In the genomic region with DNA sequence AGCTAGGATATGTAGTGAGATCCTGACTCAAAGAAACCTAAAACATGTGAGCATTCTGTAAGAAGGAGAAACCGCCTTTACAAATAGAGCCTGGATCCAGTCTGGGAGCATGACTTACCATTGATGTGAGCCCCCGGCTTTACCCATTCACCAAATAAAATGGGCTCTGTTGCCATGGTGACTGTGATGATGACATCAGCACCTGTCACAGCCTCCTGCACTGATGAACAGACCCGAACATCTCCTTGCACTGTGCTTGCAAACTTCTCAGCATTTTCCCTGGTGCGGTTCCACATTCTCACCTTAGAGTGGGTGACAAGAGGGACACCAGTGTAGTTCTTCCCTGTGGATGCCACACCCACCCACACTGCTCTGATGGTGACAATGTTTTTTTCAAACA, we compare ENCODE assay signal across 29 mouse cellular contexts. TPM values are rescaled to one million over a fixed set of nuclear protein-coding genes. Genes with fewer than 3 reads are reported as not detected.
DNase-seq lines count a peak whose midpoint lies in the region; ATAC-seq and TF ChIP-seq lines count a peak whose summit lies in the region.
"Had no signal": no experiment of that assay in that cellular context is flagged by ENCODE, and none has a peak within 500 bp of the region (broad histone marks: within the 10 kb centered on the region; RNA-seq: fewer than 3 reads in every experiment).

No protein-coding gene starts in this region.

- no peak for DNase-seq in forebrain, embryonic 11.5 days (ENCODE audit: low spot score)
- DNase-seq in hindbrain, postnatal 0 days (ENCODE audit: low spot score): no peak
- DNase-seq in hindbrain, embryonic 11.5 days (ENCODE audit: low spot score): no peak
- DNase-seq in thymus, postnatal 10 days (ENCODE audit: low spot score in 2 of 2): no peak
- DNase-seq: adrenal gland, adult 8-10 months; cerebellum, adult 9-11 months; kidney, adult 9 months; kidney, postnatal 14 days; left cerebral cortex, postnatal 4 days; lung, embryonic 14.5 days; thymus, adult 2 months had no signal

- H3K36me3 ChIP-seq in forebrain, embryonic 16.5 days (ENCODE audit: control insufficient read depth, insufficient read depth): no peaks in the 10 kb centered on the region
- no peaks in the 10 kb centered on the region for H3K36me3 ChIP-seq in forebrain, embryonic 11.5 days (ENCODE audit: control insufficient read depth, insufficient read depth, low read length)
- no peaks in the 10 kb centered on the region for H3K36me3 ChIP-seq in hindbrain, postnatal 0 days (ENCODE audit: insufficient read depth, low read length)
- H3K36me3 ChIP-seq in hindbrain, embryonic 11.5 days (ENCODE audit: control insufficient read depth, insufficient read depth, low read length): no peaks in the 10 kb centered on the region
- H3K36me3 ChIP-seq in midbrain, embryonic 13.5 days: no peaks in the 10 kb centered on the region
- H3K36me3 ChIP-seq: heart, embryonic 10.5 days; limb, embryonic 15.5 days had no signal

- H3K27me3 ChIP-seq in forebrain, embryonic 16.5 days (replicated peaks; ENCODE audit: control insufficient read depth, insufficient read depth, low read length): peaks cover 4% of the 10 kb centered on the region
- H3K27me3 ChIP-seq in forebrain, embryonic 11.5 days (ENCODE audit: control insufficient read depth, insufficient read depth, low read length): 0 out of 2 replicates have a peak, but pooled peaks cover 2% of the 10 kb centered on the region
- H3K27me3 ChIP-seq in hindbrain, postnatal 0 days (ENCODE audit: insufficient read depth, low read length): no peaks in the 10 kb centered on the region
- no peaks in the 10 kb centered on the region; the same call in 1 of the 2 replicates for H3K27me3 ChIP-seq in hindbrain, embryonic 11.5 days (ENCODE audit: control insufficient read depth, insufficient read depth, low read length)
- H3K27me3 ChIP-seq in midbrain, embryonic 13.5 days: peaks cover 10% of the 10 kb centered on the region

- H3K4me3 ChIP-seq in forebrain, embryonic 16.5 days (replicated peaks; ENCODE audit: low read length): no peak overlapping the region
- no peak overlapping the region for H3K4me3 ChIP-seq in forebrain, embryonic 11.5 days (ENCODE audit: low read depth, low read length)
- no peak overlapping the region for H3K4me3 ChIP-seq in hindbrain, postnatal 0 days (ENCODE audit: low read length)
- no peak overlapping the region for H3K4me3 ChIP-seq in hindbrain, embryonic 11.5 days (ENCODE audit: low read depth, low read length)
- no peak overlapping the region for H3K4me3 ChIP-seq in midbrain, embryonic 13.5 days (replicated peaks)
- H3K4me3 ChIP-seq: embryonic facial prominence, embryonic 10.5 days; heart, embryonic 10.5 days; limb, embryonic 15.5 days had no signal

- TF ChIP-seq CTCF in hindbrain, postnatal 0 days (IDR thresholded peaks at IDR 0.05; ENCODE audit: low read depth): no peak

- no peak overlapping the region for H3K27ac ChIP-seq in forebrain, embryonic 16.5 days (ENCODE audit: low read length)
- no peak overlapping the region for H3K27ac ChIP-seq in forebrain, embryonic 11.5 days (ENCODE audit: low read depth, low read length)
- H3K27ac ChIP-seq in hindbrain, postnatal 0 days: no peak overlapping the region
- no peak overlapping the region for H3K27ac ChIP-seq in hindbrain, embryonic 11.5 days (ENCODE audit: low read depth, low read length)
- no peak overlapping the region for H3K27ac ChIP-seq in midbrain, embryonic 13.5 days
- H3K27ac ChIP-seq: embryonic facial prominence, embryonic 10.5 days; heart, embryonic 10.5 days; limb, embryonic 15.5 days; liver, embryonic 14.5 days; stomach, postnatal 0 days had no signal

- 0 out of 2 replicates have a peak, but pooled peaks have one; percentile 38 for ATAC-seq in forebrain, embryonic 16.5 days
- no peak for ATAC-seq in forebrain, embryonic 11.5 days (replicated peaks; ENCODE audit: low FRiP score)
- 0 out of 2 replicates have a peak, but pooled peaks have one; percentile 49 for ATAC-seq in hindbrain, postnatal 0 days
- ATAC-seq in hindbrain, embryonic 11.5 days (ENCODE audit: low FRiP score): no peak
- ATAC-seq in midbrain, embryonic 13.5 days: 0 out of 2 replicates have a peak, but pooled peaks have one; percentile 45
- no peak for ATAC-seq in cerebellum, adult (ENCODE audit: insufficient number of reproducible peaks, low FRiP score, low TSS enrichment)
- ATAC-seq: CD4-positive, CD25-positive, alpha-beta regulatory T cell, adult 4 months; intestine, embryonic 16.5 days had no signal

- peaks cover 2% of the 10 kb centered on the region for H3K4me1 ChIP-seq in forebrain, embryonic 16.5 days (replicated peaks; ENCODE audit: control insufficient read depth, insufficient read depth, low read length)
- H3K4me1 ChIP-seq in forebrain, embryonic 11.5 days (replicated peaks; ENCODE audit: control insufficient read depth, insufficient read depth, low read length): no peaks in the 10 kb centered on the region
- no peaks in the 10 kb centered on the region for H3K4me1 ChIP-seq in hindbrain, postnatal 0 days (ENCODE audit: insufficient read depth, low read length)
- H3K4me1 ChIP-seq in hindbrain, embryonic 11.5 days (replicated peaks; ENCODE audit: control insufficient read depth, insufficient read depth, low read length): no peaks in the 10 kb centered on the region
- no peaks in the 10 kb centered on the region for H3K4me1 ChIP-seq in midbrain, embryonic 13.5 days (replicated peaks)
- H3K4me1 ChIP-seq: heart, embryonic 10.5 days had no signal

- no peak overlapping the region for H3K4me2 ChIP-seq in forebrain, embryonic 16.5 days (ENCODE audit: low read length)
- H3K4me2 ChIP-seq in forebrain, embryonic 11.5 days (ENCODE audit: low read depth, low read length, severe bottlenecking): no peak overlapping the region
- no peak overlapping the region for H3K4me2 ChIP-seq in hindbrain, postnatal 0 days (ENCODE audit: low read depth, low read length)
- no peak overlapping the region for H3K4me2 ChIP-seq in hindbrain, embryonic 11.5 days (replicated peaks; ENCODE audit: low read depth, low read length)
- no peak overlapping the region for H3K4me2 ChIP-seq in midbrain, embryonic 13.5 days (replicated peaks)
- H3K4me2 ChIP-seq: limb, embryonic 15.5 days; lung, embryonic 14.5 days had no signal

- H3K9me3 ChIP-seq in forebrain, embryonic 16.5 days (ENCODE audit: control insufficient read depth, low read length): no peaks in the 10 kb centered on the region
- no peaks in the 10 kb centered on the region for H3K9me3 ChIP-seq in forebrain, embryonic 11.5 days (ENCODE audit: control insufficient read depth, low read length)
- no peaks in the 10 kb centered on the region for H3K9me3 ChIP-seq in hindbrain, postnatal 0 days (ENCODE audit: low read length)
- no peaks in the 10 kb centered on the region for H3K9me3 ChIP-seq in hindbrain, embryonic 11.5 days (ENCODE audit: control insufficient read depth, low read length)
- H3K9me3 ChIP-seq in midbrain, embryonic 13.5 days: no peaks in the 10 kb centered on the region
- H3K9me3 ChIP-seq: embryonic facial prominence, embryonic 10.5 days; heart, embryonic 10.5 days; limb, embryonic 15.5 days had no signal

- 48% methylated on average over 4 of the region's 4 CpGs for WGBS in forebrain, embryonic 16.5 days
- WGBS in forebrain, embryonic 11.5 days: 56% methylated on average over 4 of the region's 4 CpGs
- 48% methylated on average over 4 of the region's 4 CpGs for WGBS in hindbrain, postnatal 0 days
- WGBS in hindbrain, embryonic 11.5 days: 65% methylated on average over 4 of the region's 4 CpGs
- WGBS in midbrain, embryonic 13.5 days: 44% methylated on average over 4 of the region's 4 CpGs

- H3K9ac ChIP-seq in forebrain, embryonic 16.5 days (replicated peaks; ENCODE audit: low read depth, low read length): no peak overlapping the region
- H3K9ac ChIP-seq in forebrain, embryonic 11.5 days (ENCODE audit: low read length): no peak overlapping the region
- H3K9ac ChIP-seq in hindbrain, postnatal 0 days (replicated peaks; ENCODE audit: low read length): no peak overlapping the region
- no peak overlapping the region for H3K9ac ChIP-seq in hindbrain, embryonic 11.5 days (ENCODE audit: low read depth, low read length)
- no peak overlapping the region for H3K9ac ChIP-seq in midbrain, embryonic 13.5 days (replicated peaks)
- H3K9ac ChIP-seq: limb, embryonic 15.5 days; liver, embryonic 14.5 days; lung, embryonic 14.5 days had no signal

RNA-seq across cellular contexts. Expression of gene Crym, which starts 6.7 kb away (rescaled TPM):
- polyA plus RNA-seq in forebrain, embryonic 16.5 days (2015; fragmentation: Nextera tagmentation; extraction: Ambion mirVana): 43.4 and 55.3 TPM in 2 replicates
- polyA plus RNA-seq in forebrain, embryonic 11.5 days (2014; fragmentation: Nextera tagmentation; extraction: Ambion mirVana): 33.2 and 38.8 TPM in 2 replicates
- 9.4 and 16.9 TPM in 2 replicates for total RNA-seq in hindbrain, postnatal 0 days (2014; rRNA removed)
- 8.1 and 8.7 TPM in 2 replicates for polyA plus RNA-seq in hindbrain, postnatal 0 days (2015; fragmentation: Nextera tagmentation; extraction: Ambion mirVana)
- polyA plus RNA-seq in hindbrain, embryonic 11.5 days (2014; fragmentation: Nextera tagmentation; extraction: Ambion mirVana): 28.4 and 32.0 TPM in 2 replicates
- 27.5 and 29.1 TPM in 2 replicates for polyA plus RNA-seq in midbrain, embryonic 13.5 days (2015; fragmentation: Nextera tagmentation; extraction: Ambion mirVana)
- total RNA-seq: common myeloid progenitor, adult 5-6 weeks; hematopoietic stem cell, adult 5-6 weeks; megakaryocyte, adult 5-6 weeks had no signal
- polyA plus RNA-seq: CD4-positive, CD25-positive, alpha-beta regulatory T cell, adult 4 months had no signal

RNA-seq across cellular contexts. Expression of gene Abca14, which starts 8.6 kb away (rescaled TPM):
- polyA plus RNA-seq in forebrain, embryonic 16.5 days (2015; fragmentation: Nextera tagmentation; extraction: Ambion mirVana): not detected in 2 replicates
- not detected in 2 replicates for polyA plus RNA-seq in forebrain, embryonic 11.5 days (2014; fragmentation: Nextera tagmentation; extraction: Ambion mirVana)
- not detected in 2 replicates for total RNA-seq in hindbrain, postnatal 0 days (2014; rRNA removed)
- polyA plus RNA-seq in hindbrain, postnatal 0 days (2015; fragmentation: Nextera tagmentation; extraction: Ambion mirVana): not detected in 2 replicates
- polyA plus RNA-seq in hindbrain, embryonic 11.5 days (2014; fragmentation: Nextera tagmentation; extraction: Ambion mirVana): not detected in 2 replicates
- polyA plus RNA-seq in midbrain, embryonic 13.5 days (2015; fragmentation: Nextera tagmentation; extraction: Ambion mirVana): not detected in 2 replicates
- total RNA-seq: common myeloid progenitor, adult 5-6 weeks; hematopoietic stem cell, adult 5-6 weeks; layer of hippocampus, adult 18-20 months; layer of hippocampus, postnatal 14 days; left cerebral cortex, postnatal 4 days; megakaryocyte, adult 5-6 weeks had no signal
- polyA plus RNA-seq: CD4-positive, CD25-positive, alpha-beta regulatory T cell, adult 4 months; embryonic facial prominence, embryonic 10.5 days; gonadal fat pad, adult 2 months; heart, embryonic 16.5 days; limb, embryonic 15.5 days; neural tube, embryonic 11.5 days; stomach, postnatal 0 days; thymus, adult 2 months had no signal

RNA-seq across cellular contexts. Expression of gene Anks4b, which starts 21.5 kb away (rescaled TPM):
- not detected in 2 replicates for polyA plus RNA-seq in forebrain, embryonic 16.5 days (2015; fragmentation: Nextera tagmentation; extraction: Ambion mirVana)
- 0.07 TPM in 1 of 2 replicates, not detected in the other for polyA plus RNA-seq in forebrain, embryonic 11.5 days (2014; fragmentation: Nextera tagmentation; extraction: Ambion mirVana)
- not detected in 2 replicates for total RNA-seq in hindbrain, postnatal 0 days (2014; rRNA removed)
- polyA plus RNA-seq in hindbrain, postnatal 0 days (2015; fragmentation: Nextera tagmentation; extraction: Ambion mirVana): not detected in 2 replicates
- polyA plus RNA-seq in hindbrain, embryonic 11.5 days (2014; fragmentation: Nextera tagmentation; extraction: Ambion mirVana): 0.08 TPM in 1 of 2 replicates, not detected in the other
- not detected in 2 replicates for polyA plus RNA-seq in midbrain, embryonic 13.5 days (2015; fragmentation: Nextera tagmentation; extraction: Ambion mirVana)
- total RNA-seq: common myeloid progenitor, adult 5-6 weeks; hematopoietic stem cell, adult 5-6 weeks; megakaryocyte, adult 5-6 weeks had no signal
- polyA plus RNA-seq: CD4-positive, CD25-positive, alpha-beta regulatory T cell, adult 4 months; limb, embryonic 15.5 days; lung, embryonic 14.5 days; neural tube, embryonic 11.5 days had no signal

RNA-seq across cellular contexts. Expression of gene Zp2, which starts 50.1 kb away (rescaled TPM):
- not detected in 2 replicates for polyA plus RNA-seq in forebrain, embryonic 16.5 days (2015; fragmentation: Nextera tagmentation; extraction: Ambion mirVana)
- polyA plus RNA-seq in forebrain, embryonic 11.5 days (2014; fragmentation: Nextera tagmentation; extraction: Ambion mirVana): not detected in 2 replicates
- not detected in 2 replicates for total RNA-seq in hindbrain, postnatal 0 days (2014; rRNA removed)
- not detected in 2 replicates for polyA plus RNA-seq in hindbrain, postnatal 0 days (2015; fragmentation: Nextera tagmentation; extraction: Ambion mirVana)
- not detected in 2 replicates for polyA plus RNA-seq in hindbrain, embryonic 11.5 days (2014; fragmentation: Nextera tagmentation; extraction: Ambion mirVana)
- polyA plus RNA-seq in midbrain, embryonic 13.5 days (2015; fragmentation: Nextera tagmentation; extraction: Ambion mirVana): not detected in 2 replicates
- total RNA-seq: adrenal gland, adult 8-10 months; common myeloid progenitor, adult 5-6 weeks; hematopoietic stem cell, adult 5-6 weeks; megakaryocyte, adult 5-6 weeks had no signal
- polyA plus RNA-seq: CD4-positive, CD25-positive, alpha-beta regulatory T cell, adult 4 months; gonadal fat pad, adult 2 months; heart, embryonic 10.5 days; heart, embryonic 16.5 days; intestine, embryonic 16.5 days; liver, embryonic 14.5 days; lung, embryonic 14.5 days; neural tube, embryonic 11.5 days; stomach, postnatal 0 days had no signal

Comparison
In these comparisons a context has a peak if more than half of its experiments do, and no peak if none do; other contexts are left out.
1. ATAC-seq: peak in forebrain, embryonic 16.5 days (single experiment), hindbrain, postnatal 0 days (single experiment) and midbrain, embryonic 13.5 days (single experiment); none in forebrain, embryonic 11.5 days (single experiment), hindbrain, embryonic 11.5 days (single experiment) and cerebellum, adult (single experiment).